Mouse (Mus musculus): ENCODE results near the gene Simc1. TPM values are rescaled to one million over a fixed set of nuclear protein-coding genes. Genes with fewer than 3 reads are reported as not detected.
"Not testable (repeated sequence)": the region's sequence is repeated elsewhere in the genome, so short reads cannot be mapped to it uniquely, and the experiment has no call there.

Gene Simc1
- polyA plus RNA-seq, 1 experiment from 2014 or later, result 14.1 TPM

DNA sequence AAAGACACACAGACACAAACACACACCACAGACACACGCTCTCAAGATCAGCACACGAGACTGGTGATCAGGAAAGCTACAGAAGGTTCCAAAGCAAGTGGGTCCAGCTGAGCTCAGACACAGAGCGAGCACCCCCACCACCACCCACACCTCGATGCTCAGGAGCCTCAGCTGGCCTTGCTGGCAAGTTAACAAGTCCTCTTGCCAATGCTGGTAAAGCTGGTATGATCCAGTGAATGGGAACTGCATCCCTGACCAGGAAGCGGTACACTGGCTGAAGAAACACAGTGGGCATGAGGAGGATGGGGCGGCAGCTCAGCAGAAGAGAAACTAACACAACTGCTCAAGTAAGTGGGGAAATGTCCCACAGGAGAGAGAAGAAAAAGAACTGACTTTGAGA is 12.2 kb upstream of the Simc1 start:
- no peak overlapping the region for H3K9ac ChIP-seq
- no peaks in the 10 kb centered on the region for H3K4me1 ChIP-seq
- no peak for ATAC-seq (ENCODE audit: insufficient number of reproducible peaks, low FRiP score, low TSS enrichment, low read depth)

DNA sequence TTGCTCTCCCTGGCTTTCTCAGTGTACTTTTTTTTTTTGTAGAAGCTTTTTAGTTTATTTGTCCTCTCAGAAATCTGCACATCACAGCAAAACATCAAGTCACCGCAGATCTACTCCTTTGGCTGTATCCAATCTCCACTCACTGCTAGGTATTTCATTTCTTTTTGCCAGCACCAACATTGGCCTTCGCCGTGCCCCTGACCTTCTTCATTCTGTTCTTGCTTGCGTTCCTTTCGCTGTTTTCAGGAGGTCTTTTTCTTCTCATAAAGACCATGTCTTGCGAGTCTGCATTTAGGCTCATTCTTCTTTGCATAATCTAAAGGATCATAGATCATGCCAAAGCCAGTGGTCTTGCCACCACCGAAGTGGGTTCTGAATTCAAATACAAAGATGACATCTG is 4.0 kb upstream of the Simc1 start:
- not testable (repeated sequence) for H3K4me3 ChIP-seq (replicated peaks); H3K4me1 ChIP-seq
- 91% methylated on average over 7 of the region's 7 CpGs for WGBS

More for the DNA sequence above, 12.2 kb upstream of the Simc1 start:
- WGBS, result 76% methylated on average over 6 of the region's 6 CpGs
- Histone ChIP-seq H3K4me2 (replicated peaks) (no peak overlapping the region), H3K27ac (replicated peaks) (no peak overlapping the region), H3K36me3 (no peaks in the 10 kb centered on the region), H3K27me3 (no peaks in the 10 kb centered on the region), H3K9me3 (replicated peaks) (no peaks in the 10 kb centered on the region), H3K4me3 (replicated peaks) (no peak overlapping the region)

GRCm38 (mm10) chr13:54501352-54501751 is 2.2 kb upstream of the Simc1 start:
- H3K9me3 ChIP-seq (replicated peaks), result no peaks in the 10 kb centered on the region
- no peak overlapping the region for H3K27ac ChIP-seq (replicated peaks)
- H3K36me3 ChIP-seq, result no peaks in the 10 kb centered on the region
- H3K4me3 ChIP-seq (replicated peaks), result no peak overlapping the region
- no peak for ATAC-seq (ENCODE audit: insufficient number of reproducible peaks, low FRiP score, low TSS enrichment, low read depth)
- no peak overlapping the region for H3K4me2 ChIP-seq (replicated peaks)
- 67% methylated on average over 2 of the region's 2 CpGs for WGBS
- H3K27me3 ChIP-seq, result no peaks in the 10 kb centered on the region
- H3K9ac ChIP-seq, result no peak overlapping the region
- H3K4me1 ChIP-seq, result peaks cover 13% of the 10 kb centered on the region

More for the DNA sequence above, 4.0 kb upstream of the Simc1 start:
- ATAC-seq (ENCODE audit: insufficient number of reproducible peaks, low FRiP score, low TSS enrichment, low read depth); H3K9ac ChIP-seq; H3K36me3 ChIP-seq; H3K4me2 ChIP-seq (replicated peaks); H3K27me3 ChIP-seq; H3K9me3 ChIP-seq (replicated peaks); H3K27ac ChIP-seq (replicated peaks): not testable (repeated sequence)

GRCm38 (mm10) chr13:54501957-54502690 is 1.5 kb upstream of the Simc1 start:
- H3K4me3 ChIP-seq (replicated peaks), result no peak overlapping the region
- no peaks in the 10 kb centered on the region for H3K9me3 ChIP-seq (replicated peaks)
- H3K9ac ChIP-seq, result no peak overlapping the region
- no peak overlapping the region for H3K4me2 ChIP-seq (replicated peaks)
- WGBS, result 51% methylated on average over 3 of the region's 3 CpGs
- H3K4me1 ChIP-seq, result peaks cover 13% of the 10 kb centered on the region
- H3K27me3 ChIP-seq, result no peaks in the 10 kb centered on the region
- no peaks in the 10 kb centered on the region for H3K36me3 ChIP-seq
- ATAC-seq (ENCODE audit: insufficient number of reproducible peaks, low FRiP score, low TSS enrichment, low read depth), result no peak
- H3K27ac ChIP-seq (replicated peaks), result no peak overlapping the region

DNA sequence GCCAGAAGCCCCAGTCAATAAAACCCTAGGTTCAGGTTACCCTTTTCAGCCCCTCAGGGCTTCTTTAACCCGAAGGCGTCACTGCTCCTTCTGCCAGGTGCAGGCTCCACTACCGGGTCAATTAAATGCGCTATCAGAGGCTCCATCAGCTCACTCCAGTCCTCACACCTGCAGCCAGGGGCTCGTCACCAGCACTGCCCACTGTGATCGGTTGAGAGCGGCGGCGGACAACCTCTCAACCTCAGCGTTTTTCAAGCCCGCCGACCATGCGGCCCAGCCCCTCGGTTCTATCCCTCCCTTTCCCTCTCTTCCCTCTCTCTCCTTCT is 338 bp upstream of the Simc1 start:
- Histone ChIP-seq H3K9me3 (replicated peaks) (no peaks in the 10 kb centered on the region), H3K4me3 (replicated peaks) (peak overlapping the region; percentile 79), H3K4me1 (peaks cover 13% of the 10 kb centered on the region), H3K36me3 (no peaks in the 10 kb centered on the region), H3K4me2 (replicated peaks) (peak overlapping the region; percentile 91), H3K27ac (replicated peaks) (no peak overlapping the region), H3K27me3 (no peaks in the 10 kb centered on the region), H3K9ac (peak overlapping the region; percentile 31; the same call in 1 of the 2 replicates)
- ATAC-seq (ENCODE audit: insufficient number of reproducible peaks, low FRiP score, low TSS enrichment, low read depth), result peak; percentile 56
- WGBS, result 1% methylated on average over 14 of the region's 14 CpGs

DNA sequence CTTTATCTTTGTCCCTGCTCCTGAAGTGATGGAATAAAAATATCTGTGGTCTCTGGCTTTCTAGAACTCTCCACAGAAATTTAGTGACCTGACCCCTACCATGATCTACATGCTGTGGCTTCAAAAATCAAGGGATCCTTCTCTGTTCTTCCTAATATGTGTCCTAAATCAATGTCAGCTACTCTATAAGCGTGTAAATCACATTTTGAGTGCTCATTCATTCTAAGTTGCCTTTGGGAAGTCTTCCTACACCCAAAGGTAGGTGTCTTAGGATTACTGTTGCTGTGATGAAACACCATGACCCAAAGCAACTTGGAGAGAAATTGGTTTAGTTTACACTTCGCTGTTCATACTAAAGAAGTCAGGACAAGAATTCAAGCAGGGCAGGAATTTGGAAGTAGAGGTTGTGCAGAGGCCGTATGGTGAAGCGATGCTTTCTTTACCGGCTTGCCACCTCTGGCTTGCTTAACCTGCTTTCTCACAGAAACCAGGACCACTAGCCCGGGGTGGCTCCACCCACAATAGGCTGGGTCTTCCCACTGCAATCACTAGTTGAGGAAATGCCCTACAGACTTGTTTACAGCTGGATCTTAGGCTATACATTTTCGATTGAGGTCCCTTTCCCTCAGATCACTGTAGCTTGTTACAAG is 1.2 kb downstream of the Simc1 start:
- H3K4me2 ChIP-seq (replicated peaks), result peak overlapping the region; percentile 91
- H3K9me3 ChIP-seq (replicated peaks), result no peaks in the 10 kb centered on the region
- no peak for ATAC-seq (ENCODE audit: insufficient number of reproducible peaks, low FRiP score, low TSS enrichment, low read depth)
- H3K36me3 ChIP-seq, result no peaks in the 10 kb centered on the region
- peak overlapping the region; percentile 71 for H3K9ac ChIP-seq
- H3K27me3 ChIP-seq, result no peaks in the 10 kb centered on the region
- 15% methylated on average over 7 of the region's 7 CpGs for WGBS
- H3K4me3 ChIP-seq (replicated peaks), result peak overlapping the region; percentile 79
- peak overlapping the region; percentile 80; the same call in 1 of the 2 replicates for H3K27ac ChIP-seq (replicated peaks)
- H3K4me1 ChIP-seq, result peaks cover 13% of the 10 kb centered on the region

DNA sequence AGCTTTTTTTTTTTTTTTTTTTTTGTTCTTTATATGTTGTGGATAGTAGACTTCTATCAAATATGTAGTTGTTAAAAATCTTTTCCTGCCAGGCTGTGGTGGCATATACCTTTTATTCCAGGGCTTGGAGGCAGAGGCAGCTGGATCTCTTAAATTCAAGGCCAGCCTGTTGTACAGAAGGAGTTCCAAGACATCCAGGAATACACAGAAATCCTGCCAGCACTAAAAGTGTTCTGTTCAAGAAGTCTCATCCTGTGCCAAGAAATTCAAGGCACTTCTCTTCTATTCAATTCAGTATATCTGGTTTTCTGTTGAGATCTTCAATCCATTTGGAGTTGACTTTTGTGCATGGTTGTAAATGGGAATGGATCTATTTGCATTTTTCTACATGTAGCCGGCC is 2.3 kb downstream of the Simc1 start:
- H3K4me3 ChIP-seq (replicated peaks), result no peak overlapping the region
- H3K4me1 ChIP-seq, result peaks cover 13% of the 10 kb centered on the region
- no peaks in the 10 kb centered on the region for H3K9me3 ChIP-seq (replicated peaks)
- H3K4me2 ChIP-seq (replicated peaks), result no peak overlapping the region
- no peak overlapping the region for H3K27ac ChIP-seq (replicated peaks)
- H3K9ac ChIP-seq, result no peak overlapping the region
- 97% methylated on average over 1 of the region's 1 CpGs for WGBS
- no peaks in the 10 kb centered on the region for H3K27me3 ChIP-seq
- no peaks in the 10 kb centered on the region for H3K36me3 ChIP-seq
- no peak for ATAC-seq (ENCODE audit: insufficient number of reproducible peaks, low FRiP score, low TSS enrichment, low read depth)

DNA sequence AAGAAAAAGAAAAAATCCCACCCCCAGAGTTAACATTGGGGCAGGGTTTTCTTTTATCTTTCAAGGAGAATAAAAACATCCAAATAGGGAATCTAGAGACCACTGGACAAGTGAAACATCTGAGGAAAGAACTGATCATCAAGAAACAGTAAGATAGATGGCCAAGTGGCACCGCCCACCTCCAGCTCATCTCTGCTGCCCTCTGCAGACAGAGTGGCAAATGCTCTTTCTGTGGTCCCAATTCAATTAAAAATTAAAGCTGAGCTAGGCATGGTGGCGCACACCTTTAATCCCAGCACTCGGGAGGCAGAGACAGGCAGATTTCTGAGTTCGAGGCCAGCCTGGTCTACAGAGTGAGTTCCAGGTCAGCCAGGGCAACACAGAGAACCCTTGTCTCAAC is 16.6 kb downstream of the Simc1 start:
- H3K4me1 ChIP-seq, result no peaks in the 10 kb centered on the region
- WGBS, result 94% methylated on average over 4 of the region's 4 CpGs
- 0 out of 2 replicates have a peak, but pooled peaks cover 3% of the 10 kb centered on the region for H3K9me3 ChIP-seq (replicated peaks)
- no peak overlapping the region for H3K4me3 ChIP-seq (replicated peaks)
- no peaks in the 10 kb centered on the region for H3K27me3 ChIP-seq
- peaks cover 21% of the 10 kb centered on the region for H3K36me3 ChIP-seq
- ATAC-seq (ENCODE audit: insufficient number of reproducible peaks, low FRiP score, low TSS enrichment, low read depth), result no peak
- no peak overlapping the region for H3K27ac ChIP-seq (replicated peaks)
- H3K4me2 ChIP-seq (replicated peaks), result no peak overlapping the region
- H3K9ac ChIP-seq, result no peak overlapping the region

DNA sequence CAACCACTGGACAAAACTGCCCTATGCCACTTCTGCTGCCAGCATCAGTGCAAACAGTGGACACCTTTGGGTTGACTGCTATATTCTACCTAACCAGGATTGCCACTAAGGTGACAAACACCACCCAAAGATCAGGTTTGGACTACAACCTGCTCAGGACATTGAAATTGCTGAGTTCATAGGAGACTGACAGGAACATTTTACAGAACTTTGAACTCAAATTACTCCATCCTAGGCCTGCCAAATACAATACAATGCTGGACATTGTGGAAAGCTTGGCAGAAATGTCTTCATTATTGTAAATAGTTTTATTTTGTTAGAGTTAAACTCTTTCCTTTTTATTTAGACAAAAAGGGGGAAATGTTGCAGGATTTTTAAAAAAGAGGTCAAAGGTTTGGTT is 17.6 kb downstream of the Simc1 start:
- ATAC-seq (ENCODE audit: insufficient number of reproducible peaks, low FRiP score, low TSS enrichment, low read depth), result no peak
- H3K27me3 ChIP-seq, result no peaks in the 10 kb centered on the region
- H3K36me3 ChIP-seq, result peaks cover 25% of the 10 kb centered on the region
- H3K9me3 ChIP-seq (replicated peaks), result no peaks in the 10 kb centered on the region
- no peak overlapping the region for H3K4me2 ChIP-seq (replicated peaks)
- no peak overlapping the region for H3K9ac ChIP-seq
- H3K4me3 ChIP-seq (replicated peaks), result no peak overlapping the region
- H3K27ac ChIP-seq (replicated peaks), result no peak overlapping the region
- no peaks in the 10 kb centered on the region for H3K4me1 ChIP-seq

GRCm38 (mm10) chr13:54527140-54527539 is 23.6 kb downstream of the Simc1 start:
- H3K27me3 ChIP-seq, result no peaks in the 10 kb centered on the region
- no peaks in the 10 kb centered on the region for H3K4me1 ChIP-seq
- peaks cover 70% of the 10 kb centered on the region for H3K36me3 ChIP-seq
- no peak for ATAC-seq (ENCODE audit: insufficient number of reproducible peaks, low FRiP score, low TSS enrichment, low read depth)
- H3K4me2 ChIP-seq (replicated peaks), result no peak overlapping the region
- no peak overlapping the region for H3K27ac ChIP-seq (replicated peaks)
- H3K4me3 ChIP-seq (replicated peaks), result no peak overlapping the region
- H3K9ac ChIP-seq, result no peak overlapping the region
- WGBS, result 88% methylated on average over 6 of the region's 6 CpGs
- no peaks in the 10 kb centered on the region for H3K9me3 ChIP-seq (replicated peaks)

GRCm38 (mm10) chr13:54532134-54532533 is 28.6 kb downstream of the Simc1 start:
- H3K4me1 ChIP-seq, result no peaks in the 10 kb centered on the region
- no peak for ATAC-seq (ENCODE audit: insufficient number of reproducible peaks, low FRiP score, low TSS enrichment, low read depth)
- H3K36me3 ChIP-seq, result peaks cover 59% of the 10 kb centered on the region
- H3K9me3 ChIP-seq (replicated peaks), result no peaks in the 10 kb centered on the region
- H3K27me3 ChIP-seq, result no peaks in the 10 kb centered on the region
- no peak overlapping the region for H3K4me2 ChIP-seq (replicated peaks)
- H3K9ac ChIP-seq, result no peak overlapping the region
- no peak overlapping the region for H3K4me3 ChIP-seq (replicated peaks)
- H3K27ac ChIP-seq (replicated peaks), result no peak overlapping the region

DNA sequence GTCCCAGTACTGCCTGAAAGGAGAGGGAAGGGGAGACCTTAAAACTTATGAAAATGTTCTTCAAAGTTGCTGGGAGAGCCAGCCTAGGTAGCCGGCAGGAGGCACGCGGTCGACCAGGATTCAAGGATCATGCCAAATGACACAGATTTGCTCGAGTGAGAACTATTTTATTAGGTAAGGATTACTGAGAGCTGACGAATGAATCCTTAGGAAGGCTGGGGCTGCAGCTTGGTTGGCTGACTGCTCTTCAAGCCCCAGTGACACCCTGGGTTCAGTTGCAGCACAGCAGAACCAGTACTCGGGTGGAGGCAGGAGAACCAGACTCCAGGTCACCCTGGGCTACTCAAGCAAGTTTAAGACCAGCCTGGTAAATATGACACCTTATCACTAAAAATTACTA is 44.5 kb downstream of the Simc1 start:
- WGBS, result 87% methylated on average over 7 of the region's 7 CpGs

More for the DNA sequence above, 44.5 kb downstream of the Simc1 start:
- Histone ChIP-seq H3K4me3 (replicated peaks) (no peak overlapping the region), H3K4me1 (no peaks in the 10 kb centered on the region), H3K27me3 (no peaks in the 10 kb centered on the region), H3K9me3 (replicated peaks) (no peaks in the 10 kb centered on the region), H3K27ac (replicated peaks) (no peak overlapping the region), H3K9ac (no peak overlapping the region), H3K4me2 (replicated peaks) (no peak overlapping the region), H3K36me3 (peaks cover 60% of the 10 kb centered on the region)
- ATAC-seq (ENCODE audit: insufficient number of reproducible peaks, low FRiP score, low TSS enrichment, low read depth), result no peak

All from embryonic facial prominence, embryonic 15.5 days (tissue).